Mouse (Mus musculus): ENCODE results near the gene Dhx37.

- no peak for TF ChIP-seq CTCF (IDR thresholded peaks at IDR 0.05; ENCODE audit: borderline replicate concordance, insufficient read depth, low read depth, low read length)
- peak; percentile 41; the same call in 1 of the 2 replicates for TF ChIP-seq POLR2A (IDR thresholded peaks at IDR 0.05; ENCODE audit: borderline replicate concordance, insufficient read depth, low read length)
These were observed 7.6 kb upstream of the Dhx37 start, which contains the start of gene Bri3bp for GRCm38 (mm10) chr5:125441234-125442114.

Measured in cerebellum, adult 2 months (tissue).